8 mouse cellular contexts compared by ENCODE assay signal in genomic region chr14:45539659-45540468, GRCm38 (mm10). TPM values are rescaled to one million over a fixed set of nuclear protein-coding genes. Genes with fewer than 3 reads are reported as not detected.
DNase-seq lines count a peak whose midpoint lies in the region; ATAC-seq and TF ChIP-seq lines count a peak whose summit lies in the region.

No protein-coding gene starts in this region.

- TF ChIP-seq CTCF in ES-Bruce4 (IDR thresholded peaks at IDR 0.05; ENCODE audit: low read depth, low read length): peak; percentile 86

- peak; percentile 81 for TF ChIP-seq EP300 in ES-Bruce4 (IDR thresholded peaks at IDR 0.05; ENCODE audit: insufficient read depth, low read depth, low read length)

- H3K4me1 ChIP-seq in ES-Bruce4 (ENCODE audit: control insufficient read depth, insufficient read depth, low read length): peaks cover 3% of the 10 kb centered on the region
- peaks cover 7% of the 10 kb centered on the region; the same call in 1 of the 2 replicates for H3K4me1 ChIP-seq in embryonic facial prominence, embryonic 12.5 days
- no peaks in the 10 kb centered on the region; the same call in 1 of the 2 replicates for H3K4me1 ChIP-seq in liver, embryonic 12.5 days
- 0 out of 2 replicates have a peak, but pooled peaks cover 4% of the 10 kb centered on the region for H3K4me1 ChIP-seq in neural tube, embryonic 13.5 days (replicated peaks)

- peak overlapping the region; percentile 11 for H3K9ac ChIP-seq in ES-Bruce4 (ENCODE audit: low read depth, poor library complexity, severe bottlenecking)
- no peak overlapping the region for H3K9ac ChIP-seq in embryonic facial prominence, embryonic 12.5 days
- no peak overlapping the region for H3K9ac ChIP-seq in liver, embryonic 12.5 days
- no peak overlapping the region for H3K9ac ChIP-seq in neural tube, embryonic 13.5 days

- no peak for TF ChIP-seq POLR2A in ES-Bruce4 (IDR thresholded peaks at IDR 0.05; ENCODE audit: insufficient read depth, low read length)

- H3K9me3 ChIP-seq in ES-Bruce4 (replicated peaks; ENCODE audit: control insufficient read depth, insufficient read depth, low read length, poor library complexity, severe bottlenecking): no peaks in the 10 kb centered on the region
- no peaks in the 10 kb centered on the region for H3K9me3 ChIP-seq in embryonic facial prominence, embryonic 12.5 days
- no peaks in the 10 kb centered on the region for H3K9me3 ChIP-seq in liver, embryonic 12.5 days (replicated peaks)
- no peaks in the 10 kb centered on the region for H3K9me3 ChIP-seq in neural tube, embryonic 13.5 days

- H3K36me3 ChIP-seq in ES-Bruce4 (ENCODE audit: control insufficient read depth, insufficient read depth, low read length, poor library complexity, severe bottlenecking): no peaks in the 10 kb centered on the region
- H3K36me3 ChIP-seq in embryonic facial prominence, embryonic 12.5 days: no peaks in the 10 kb centered on the region
- H3K36me3 ChIP-seq in liver, embryonic 12.5 days: no peaks in the 10 kb centered on the region
- no peaks in the 10 kb centered on the region for H3K36me3 ChIP-seq in neural tube, embryonic 13.5 days

- no peaks in the 10 kb centered on the region for H3K27me3 ChIP-seq in ES-Bruce4 (ENCODE audit: control insufficient read depth, insufficient read depth, low read length, poor library complexity, severe bottlenecking)
- no peaks in the 10 kb centered on the region for H3K27me3 ChIP-seq in embryonic facial prominence, embryonic 12.5 days
- H3K27me3 ChIP-seq in liver, embryonic 12.5 days (replicated peaks): no peaks in the 10 kb centered on the region
- H3K27me3 ChIP-seq in neural tube, embryonic 13.5 days: no peaks in the 10 kb centered on the region

- peak; percentile 38 to 56 for DNase-seq in adrenal gland, postnatal 4 days (ENCODE audit: low spot score in 2 of 2)
- peak; percentile 91 to 96 for DNase-seq in heart, adult 9 months (ENCODE audit: low spot score in 2 of 2)
- peak; percentile 91 for DNase-seq in kidney, adult 9 months
- DNase-seq in urinary bladder, postnatal 25 days (ENCODE audit: low spot score): peak; percentile 69

- peak overlapping the region; percentile 80 for H3K27ac ChIP-seq in ES-Bruce4 (ENCODE audit: insufficient read depth, low read length)
- H3K27ac ChIP-seq in embryonic facial prominence, embryonic 12.5 days: peak overlapping the region; percentile 6; the same call in 1 of the 2 replicates
- no peak overlapping the region for H3K27ac ChIP-seq in liver, embryonic 12.5 days
- peak overlapping the region; percentile 54 for H3K27ac ChIP-seq in neural tube, embryonic 13.5 days (replicated peaks)

- 22% methylated on average over 12 of the region's 12 CpGs for WGBS in embryonic facial prominence, embryonic 12.5 days
- 25% methylated on average over 12 of the region's 12 CpGs for WGBS in liver, embryonic 12.5 days (ENCODE audit: insufficient replicate concordance)
- WGBS in neural tube, embryonic 13.5 days: 38% methylated on average over 12 of the region's 12 CpGs

- no peak overlapping the region for H3K4me2 ChIP-seq in embryonic facial prominence, embryonic 12.5 days (replicated peaks)
- H3K4me2 ChIP-seq in liver, embryonic 12.5 days: no peak overlapping the region
- H3K4me2 ChIP-seq in neural tube, embryonic 13.5 days: no peak overlapping the region

- 0 out of 2 replicates have a peak, but pooled peaks have one; percentile 23 for ATAC-seq in embryonic facial prominence, embryonic 12.5 days (ENCODE audit: insufficient number of reproducible peaks, insufficient read depth, low FRiP score, low TSS enrichment)
- peak; percentile 58 for ATAC-seq in liver, embryonic 12.5 days
- ATAC-seq in neural tube, embryonic 13.5 days (ENCODE audit: low read depth): peak; percentile 73; the same call in 1 of the 2 replicates

- peak overlapping the region; percentile 22; the same call in 1 of the 2 replicates for H3K4me3 ChIP-seq in ES-Bruce4 (ENCODE audit: low read depth, low read length)
- no peak overlapping the region for H3K4me3 ChIP-seq in embryonic facial prominence, embryonic 12.5 days
- no peak overlapping the region for H3K4me3 ChIP-seq in liver, embryonic 12.5 days
- H3K4me3 ChIP-seq in neural tube, embryonic 13.5 days: no peak overlapping the region

RNA-seq across cellular contexts. Expression of gene Fermt2, which starts 9.9 kb away (rescaled TPM):
- polyA plus RNA-seq in ES-Bruce4 (2011; ENCODE audit: insufficient read depth, insufficient read length, low read depth, missing spikeins): 94.3 and 95.9 TPM in 2 replicates
- 100 to 1,000 TPM; 132 to 136 TPM for total RNA-seq in adrenal gland, postnatal 4 days (2021)
- 95.6 and 111 TPM in 2 replicates for polyA plus RNA-seq in embryonic facial prominence, embryonic 12.5 days (2016; fragmentation: Nextera tagmentation; extraction: Ambion mirVana)
- 37.2 and 37.3 TPM in 2 replicates for polyA plus RNA-seq in liver, embryonic 12.5 days (2016; fragmentation: Nextera tagmentation; extraction: Ambion mirVana)
- polyA plus RNA-seq in neural tube, embryonic 13.5 days (2015; fragmentation: Nextera tagmentation; extraction: Ambion mirVana): 85.0 and 85.5 TPM in 2 replicates

Comparison
In these comparisons a context has a peak if more than half of its experiments do, and no peak if none do; other contexts are left out.
1. ATAC-seq: peak in every context shown above with its lines; median percentile 73 in neural tube, embryonic 13.5 days; 58 in liver, embryonic 12.5 days; 23 in embryonic facial prominence, embryonic 12.5 days.